Mouse (Mus musculus): ENCODE measurements around the gene Rmi2. TPM values are rescaled to one million over a fixed set of nuclear protein-coding genes. Genes with fewer than 3 reads are reported as not detected.
A peak's percentile ranks its signal among the peaks of the same experiment; 100 is the strongest.

Gene Rmi2
- total and polyA plus RNA-seq, 2 experiments from 2014 or later: 0.35 to 0.76 TPM

- Histone ChIP-seq H3K9me3 (ENCODE audit: low read length) (no peaks in the 10 kb centered on the region), H3K27ac (ENCODE audit: low read depth, low read length) (no peak overlapping the region), H3K4me2 (ENCODE audit: low read depth) (no peak overlapping the region), H3K4me1 (ENCODE audit: insufficient read depth) (no peaks in the 10 kb centered on the region), H3K36me3 (ENCODE audit: insufficient read depth) (no peaks in the 10 kb centered on the region), H3K9ac (no peak overlapping the region), H3K4me3 (ENCODE audit: low read depth, low read length) (no peak overlapping the region), H3K27me3 (ENCODE audit: insufficient read depth, low read length) (no peaks in the 10 kb centered on the region)
- no peak for DNase-seq
- no peak for ATAC-seq
- TF ChIP-seq CTCF (IDR thresholded peaks at IDR 0.05; ENCODE audit: low read depth): no peak
Measured at GRCm38 (mm10) chr16:10919856-10920255, 85.0 kb downstream of the Rmi2 start.

GRCm38 (mm10) chr16:10923561-10923960, 88.7 kb downstream of the Rmi2 start:
- no peak overlapping the region for H3K4me3 ChIP-seq (ENCODE audit: low read depth, low read length)
- no peak overlapping the region for H3K4me2 ChIP-seq (ENCODE audit: low read depth)
- no peaks in the 10 kb centered on the region for H3K27me3 ChIP-seq (ENCODE audit: insufficient read depth, low read length)
- no peaks in the 10 kb centered on the region for H3K36me3 ChIP-seq (ENCODE audit: insufficient read depth)
- 61% methylated on average over 5 of the region's 5 CpGs for WGBS
- no peak for TF ChIP-seq CTCF (IDR thresholded peaks at IDR 0.05; ENCODE audit: low read depth)
- no peak for ATAC-seq
- H3K9ac ChIP-seq: no peak overlapping the region
- H3K4me1 ChIP-seq (ENCODE audit: insufficient read depth): no peaks in the 10 kb centered on the region
- DNase-seq: no peak
- H3K27ac ChIP-seq (ENCODE audit: low read depth, low read length): no peak overlapping the region
- H3K9me3 ChIP-seq (ENCODE audit: low read length): no peaks in the 10 kb centered on the region

- H3K27ac ChIP-seq (ENCODE audit: low read depth, low read length): no peak overlapping the region
- no peak for ATAC-seq
Measured at GRCm38 (mm10) chr16:10925591-10926180, 90.8 kb downstream of the Rmi2 start.

GRCm38 (mm10) chr16:10927026-10927425, 92.2 kb downstream of the Rmi2 start:
- Histone ChIP-seq H3K36me3 (ENCODE audit: insufficient read depth) (no peaks in the 10 kb centered on the region), H3K4me2 (ENCODE audit: low read depth) (no peak overlapping the region), H3K9me3 (ENCODE audit: low read length) (no peaks in the 10 kb centered on the region), H3K27me3 (ENCODE audit: insufficient read depth, low read length) (no peaks in the 10 kb centered on the region), H3K9ac (no peak overlapping the region), H3K27ac (ENCODE audit: low read depth, low read length) (no peak overlapping the region), H3K4me1 (ENCODE audit: insufficient read depth) (no peaks in the 10 kb centered on the region), H3K4me3 (ENCODE audit: low read depth, low read length) (no peak overlapping the region)
- TF ChIP-seq CTCF (IDR thresholded peaks at IDR 0.05; ENCODE audit: low read depth): no peak
- DNase-seq (no peak), ATAC-seq (no peak)
- 95% methylated on average over 1 of the region's 1 CpGs for WGBS

More at GRCm38 (mm10) chr16:10925591-10926180, 90.8 kb downstream of the Rmi2 start:
- Histone ChIP-seq H3K4me1 (ENCODE audit: insufficient read depth) (no peaks in the 10 kb centered on the region), H3K4me2 (ENCODE audit: low read depth) (no peak overlapping the region), H3K9ac (no peak overlapping the region), H3K4me3 (ENCODE audit: low read depth, low read length) (no peak overlapping the region), H3K36me3 (ENCODE audit: insufficient read depth) (no peaks in the 10 kb centered on the region), H3K27me3 (ENCODE audit: insufficient read depth, low read length) (no peaks in the 10 kb centered on the region), H3K9me3 (ENCODE audit: low read length) (no peaks in the 10 kb centered on the region)
- WGBS: 32% methylated on average over 7 of the region's 7 CpGs
- no peak for TF ChIP-seq CTCF (IDR thresholded peaks at IDR 0.05; ENCODE audit: low read depth)
- peak; percentile 37 for DNase-seq

GRCm38 (mm10) chr16:10933372-10933771, 98.5 kb downstream of the Rmi2 start:
- no peaks in the 10 kb centered on the region for H3K4me1 ChIP-seq (ENCODE audit: insufficient read depth)
- H3K4me3 ChIP-seq (ENCODE audit: low read depth, low read length): no peak overlapping the region
- H3K36me3 ChIP-seq (ENCODE audit: insufficient read depth): no peaks in the 10 kb centered on the region
- WGBS: 40% methylated on average over 3 of the region's 3 CpGs
- H3K27me3 ChIP-seq (ENCODE audit: insufficient read depth, low read length): no peaks in the 10 kb centered on the region
- H3K27ac ChIP-seq (ENCODE audit: low read depth, low read length): no peak overlapping the region
- DNase-seq: no peak
- no peak for ATAC-seq
- H3K9me3 ChIP-seq (ENCODE audit: low read length): no peaks in the 10 kb centered on the region
- H3K4me2 ChIP-seq (ENCODE audit: low read depth): no peak overlapping the region
- no peak overlapping the region for H3K9ac ChIP-seq
- no peak for TF ChIP-seq CTCF (IDR thresholded peaks at IDR 0.05; ENCODE audit: low read depth)

GRCm38 (mm10) chr16:10934047-10934446, 99.2 kb downstream of the Rmi2 start:
- no peak overlapping the region for H3K4me2 ChIP-seq (ENCODE audit: low read depth)
- H3K36me3 ChIP-seq (ENCODE audit: insufficient read depth): no peaks in the 10 kb centered on the region
- no peak overlapping the region for H3K9ac ChIP-seq
- DNase-seq: no peak
- WGBS: 100% methylated on average over 1 of the region's 1 CpGs
- no peaks in the 10 kb centered on the region for H3K9me3 ChIP-seq (ENCODE audit: low read length)
- H3K27ac ChIP-seq (ENCODE audit: low read depth, low read length): no peak overlapping the region
- TF ChIP-seq CTCF (IDR thresholded peaks at IDR 0.05; ENCODE audit: low read depth): no peak
- no peak for ATAC-seq
- H3K27me3 ChIP-seq (ENCODE audit: insufficient read depth, low read length): no peaks in the 10 kb centered on the region
- no peaks in the 10 kb centered on the region for H3K4me1 ChIP-seq (ENCODE audit: insufficient read depth)
- no peak overlapping the region for H3K4me3 ChIP-seq (ENCODE audit: low read depth, low read length)

GRCm38 (mm10) chr16:10936700-10937319, 102.0 kb downstream of the Rmi2 start:
- ATAC-seq: no peak
- TF ChIP-seq CTCF (IDR thresholded peaks at IDR 0.05; ENCODE audit: low read depth): no peak

More at GRCm38 (mm10) chr16:10936700-10937319, 102.0 kb downstream of the Rmi2 start:
- Histone ChIP-seq H3K4me1 (ENCODE audit: insufficient read depth) (no peaks in the 10 kb centered on the region), H3K27ac (ENCODE audit: low read depth, low read length) (no peak overlapping the region), H3K4me2 (ENCODE audit: low read depth) (no peak overlapping the region), H3K27me3 (ENCODE audit: insufficient read depth, low read length) (no peaks in the 10 kb centered on the region), H3K36me3 (ENCODE audit: insufficient read depth) (no peaks in the 10 kb centered on the region), H3K9me3 (ENCODE audit: low read length) (no peaks in the 10 kb centered on the region), H3K9ac (no peak overlapping the region), H3K4me3 (ENCODE audit: low read depth, low read length) (no peak overlapping the region)
- DNase-seq: no peak
- 45% methylated on average over 5 of the region's 5 CpGs for WGBS

Measured in forebrain, postnatal 0 days (tissue).